Comparison of ENCODE assay signal across 26 mouse cellular contexts in the genomic region with DNA sequence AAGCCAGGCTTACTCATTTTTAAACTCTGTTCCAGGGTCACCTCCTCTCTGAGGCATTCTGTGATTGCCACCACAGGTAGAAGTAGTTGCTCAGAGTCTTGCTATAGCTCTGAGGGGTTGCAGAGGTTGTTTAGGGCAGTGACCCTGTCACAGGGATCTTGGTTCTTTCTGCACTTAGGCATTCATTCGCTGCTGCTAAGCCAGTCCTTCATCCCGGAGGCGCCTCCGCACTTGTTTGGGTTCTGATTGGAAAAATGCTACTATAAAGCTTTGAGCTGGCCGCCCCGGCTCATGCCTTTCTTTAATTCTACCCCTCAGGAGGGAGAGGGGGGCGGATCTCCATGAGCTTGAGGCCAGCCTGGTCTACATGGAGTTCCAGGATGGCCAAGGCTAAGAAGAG. TPM values are rescaled to one million over a fixed set of nuclear protein-coding genes. Genes with fewer than 3 reads are reported as not detected.
A peak's percentile ranks its signal among the peaks of the same experiment; 100 is the strongest.
DNase-seq lines count a peak whose midpoint lies in the region; ATAC-seq and TF ChIP-seq lines count a peak whose summit lies in the region.
"Had no signal": no experiment of that assay in that cellular context is flagged by ENCODE, and none has a peak within 500 bp of the region (broad histone marks: within the 10 kb centered on the region; RNA-seq: fewer than 3 reads in every experiment).

No protein-coding gene starts in this region.

- TF ChIP-seq EP300 in ES-Bruce4 (IDR thresholded peaks at IDR 0.05; ENCODE audit: insufficient read depth, low read depth, low read length), result no peak

- no peak overlapping the region for H3K27ac ChIP-seq in midbrain, embryonic 10.5 days (replicated peaks)
- no peak overlapping the region for H3K27ac ChIP-seq in midbrain, embryonic 13.5 days
- H3K27ac ChIP-seq in ES-Bruce4 (ENCODE audit: insufficient read depth, low read length), result peak overlapping the region; percentile 52
- H3K27ac ChIP-seq in limb, embryonic 12.5 days, result no peak overlapping the region
- H3K27ac ChIP-seq: embryonic facial prominence, embryonic 12.5 days; heart, embryonic 10.5 days; heart, embryonic 15.5 days; kidney, postnatal 0 days; limb, embryonic 15.5 days; liver, embryonic 13.5 days; midbrain, embryonic 15.5 days; neural tube, embryonic 13.5 days had no signal

- H3K27me3 ChIP-seq in midbrain, embryonic 10.5 days (ENCODE audit: low read depth, poor library complexity, severe bottlenecking), result peaks cover 4% of the 10 kb centered on the region; the same call in 1 of the 2 replicates
- no peaks in the 10 kb centered on the region for H3K27me3 ChIP-seq in midbrain, embryonic 13.5 days
- no peaks in the 10 kb centered on the region for H3K27me3 ChIP-seq in ES-Bruce4 (ENCODE audit: control insufficient read depth, insufficient read depth, low read length, poor library complexity, severe bottlenecking)
- H3K27me3 ChIP-seq in limb, embryonic 12.5 days, result no peaks in the 10 kb centered on the region
- H3K27me3 ChIP-seq: embryonic facial prominence, embryonic 12.5 days; heart, embryonic 15.5 days; limb, embryonic 15.5 days; liver, embryonic 13.5 days; megakaryocyte, embryonic 14.5 days; midbrain, embryonic 15.5 days; neural tube, embryonic 13.5 days had no signal

- no peaks in the 10 kb centered on the region for H3K9me3 ChIP-seq in midbrain, embryonic 10.5 days (replicated peaks)
- no peaks in the 10 kb centered on the region for H3K9me3 ChIP-seq in midbrain, embryonic 13.5 days
- H3K9me3 ChIP-seq in ES-Bruce4 (replicated peaks; ENCODE audit: control insufficient read depth, insufficient read depth, low read length, poor library complexity, severe bottlenecking), result no peaks in the 10 kb centered on the region
- H3K9me3 ChIP-seq in limb, embryonic 12.5 days, result no peaks in the 10 kb centered on the region
- H3K9me3 ChIP-seq: embryonic facial prominence, embryonic 12.5 days; heart, embryonic 10.5 days; heart, embryonic 15.5 days; limb, embryonic 15.5 days; liver, embryonic 13.5 days; megakaryocyte, embryonic 14.5 days; midbrain, embryonic 15.5 days; neural tube, embryonic 13.5 days had no signal

- H3K4me2 ChIP-seq in midbrain, embryonic 13.5 days (replicated peaks), result no peak overlapping the region
- H3K4me2 ChIP-seq in limb, embryonic 12.5 days, result 0 out of 2 replicates have a peak overlapping the region, but pooled peaks have one; percentile 7
- H3K4me2 ChIP-seq: embryonic facial prominence, embryonic 12.5 days; heart, embryonic 15.5 days; limb, embryonic 15.5 days; liver, embryonic 13.5 days; midbrain, embryonic 15.5 days; neural tube, embryonic 13.5 days had no signal

- 16% methylated on average over 7 of the region's 7 CpGs for WGBS in midbrain, embryonic 10.5 days
- WGBS in midbrain, embryonic 13.5 days, result 5% methylated on average over 7 of the region's 7 CpGs
- WGBS in limb, embryonic 12.5 days, result 19% methylated on average over 7 of the region's 7 CpGs

- no peak for TF ChIP-seq POLR2A in ES-Bruce4 (IDR thresholded peaks at IDR 0.05; ENCODE audit: insufficient read depth, low read length)

- no peaks in the 10 kb centered on the region for H3K36me3 ChIP-seq in midbrain, embryonic 10.5 days
- H3K36me3 ChIP-seq in midbrain, embryonic 13.5 days, result no peaks in the 10 kb centered on the region
- no peaks in the 10 kb centered on the region for H3K36me3 ChIP-seq in ES-Bruce4 (ENCODE audit: control insufficient read depth, insufficient read depth, low read length, poor library complexity, severe bottlenecking)
- H3K36me3 ChIP-seq in limb, embryonic 12.5 days, result no peaks in the 10 kb centered on the region
- H3K36me3 ChIP-seq: embryonic facial prominence, embryonic 12.5 days; heart, embryonic 10.5 days; heart, embryonic 15.5 days; limb, embryonic 15.5 days; midbrain, embryonic 15.5 days; neural tube, embryonic 13.5 days had no signal

- no peak for TF ChIP-seq CTCF in ES-Bruce4 (IDR thresholded peaks at IDR 0.05; ENCODE audit: low read depth, low read length)

- no peak for ATAC-seq in midbrain, embryonic 13.5 days
- ATAC-seq in limb, embryonic 12.5 days (ENCODE audit: insufficient number of reproducible peaks, insufficient read depth, low FRiP score, low TSS enrichment, low read depth), result no peak
- ATAC-seq: hindbrain, embryonic 16.5 days; lung, postnatal 0 days; midbrain, embryonic 15.5 days had no signal

- peaks cover 97% of the 10 kb centered on the region for H3K4me1 ChIP-seq in midbrain, embryonic 10.5 days
- peaks cover 88% of the 10 kb centered on the region for H3K4me1 ChIP-seq in midbrain, embryonic 13.5 days (replicated peaks)
- peaks cover 23% of the 10 kb centered on the region for H3K4me1 ChIP-seq in ES-Bruce4 (ENCODE audit: control insufficient read depth, insufficient read depth, low read length)
- peaks cover 89% of the 10 kb centered on the region for H3K4me1 ChIP-seq in limb, embryonic 12.5 days (replicated peaks)

- DNase-seq in cerebellum, adult 9-10 months, result peak; percentile 7
- no peak for DNase-seq in cerebellum, postnatal 10 days
- DNase-seq in midbrain, embryonic 10.5 days (ENCODE audit: low spot score), result peak; percentile 50
- no peak for DNase-seq in kidney, adult 8-10 months
- DNase-seq: adrenal gland, postnatal 25 days; cerebellum, adult 11-12 months; cerebellum, postnatal 36 days; gastrocnemius, postnatal 10 days; kidney, adult 18-20 months; kidney, postnatal 4 days; liver, embryonic 13.5 days; lung, adult 18-20 months; lung, postnatal 4 days had no signal

- no peak overlapping the region for H3K9ac ChIP-seq in midbrain, embryonic 13.5 days (replicated peaks)
- H3K9ac ChIP-seq in ES-Bruce4 (ENCODE audit: low read depth, poor library complexity, severe bottlenecking), result no peak overlapping the region
- H3K9ac ChIP-seq in limb, embryonic 12.5 days (replicated peaks), result no peak overlapping the region
- H3K9ac ChIP-seq: embryonic facial prominence, embryonic 12.5 days; heart, embryonic 15.5 days; limb, embryonic 15.5 days; liver, embryonic 13.5 days; midbrain, embryonic 15.5 days; neural tube, embryonic 13.5 days had no signal

- H3K4me3 ChIP-seq in midbrain, embryonic 10.5 days, result peak overlapping the region; percentile 9; the same call in 1 of the 2 replicates
- H3K4me3 ChIP-seq in midbrain, embryonic 13.5 days (replicated peaks), result no peak overlapping the region
- no peak overlapping the region for H3K4me3 ChIP-seq in ES-Bruce4 (ENCODE audit: low read depth, low read length)
- H3K4me3 ChIP-seq in limb, embryonic 12.5 days (replicated peaks), result no peak overlapping the region
- H3K4me3 ChIP-seq: embryonic facial prominence, embryonic 12.5 days; heart, embryonic 10.5 days; heart, embryonic 15.5 days; limb, embryonic 15.5 days; liver, embryonic 13.5 days; megakaryocyte, embryonic 14.5 days; midbrain, embryonic 15.5 days; neural tube, embryonic 13.5 days had no signal

RNA-seq across cellular contexts. Expression of gene Med13l, which starts 6.9 kb away (rescaled TPM):
- polyA plus RNA-seq in midbrain, embryonic 10.5 days (2016; fragmentation: Nextera tagmentation; extraction: Ambion mirVana), result 9.9 TPM in 2 replicates
- polyA plus RNA-seq in midbrain, embryonic 13.5 days (2015; fragmentation: Nextera tagmentation; extraction: Ambion mirVana), result 16.8 and 16.9 TPM in 2 replicates
- 43.9 and 46.0 TPM in 2 replicates for polyA plus RNA-seq in ES-Bruce4 (2011; ENCODE audit: insufficient read depth, insufficient read length, low read depth, missing spikeins)
- 17.0 and 17.1 TPM in 2 replicates for polyA plus RNA-seq in limb, embryonic 12.5 days (2016; fragmentation: Nextera tagmentation; extraction: Ambion mirVana)

Comparison
In these comparisons a context has a peak if more than half of its experiments do, and no peak if none do; other contexts are left out.
1. DNase-seq: peak in cerebellum, adult 9-10 months (single experiment) and midbrain, embryonic 10.5 days (single experiment); none in cerebellum, postnatal 10 days (0 of 2) and kidney, adult 8-10 months (0 of 2).